Mouse (Mus musculus): ENCODE measurements at regions not wholly inside any gene's neighbourhood (a gene's known extent, or its start where the extent isn't known, plus 50 kb on each side); places are given as distances from the start of the nearest gene placed in this dataset.

DNA sequence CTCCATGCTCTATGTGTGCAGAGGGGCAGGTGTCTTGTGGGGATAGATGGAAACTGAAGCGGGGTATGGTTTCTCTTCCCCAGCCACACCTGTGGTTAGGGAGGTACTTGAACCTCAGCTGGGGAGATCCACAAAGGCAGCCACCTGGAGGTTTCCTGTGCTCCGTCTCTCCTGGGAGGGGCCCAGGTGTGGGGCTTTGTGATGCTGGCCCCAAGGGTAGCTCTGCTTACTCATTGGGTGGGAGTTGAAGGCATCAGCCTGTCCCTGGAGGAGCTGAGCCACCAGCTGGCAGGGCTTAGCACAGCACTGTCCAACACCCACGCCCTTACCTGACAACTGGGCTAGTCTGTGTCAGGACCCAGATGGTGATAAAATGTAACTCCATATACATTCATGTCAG lies 81.4 kb downstream of the Lhx2 start:
- TF ChIP-seq POLR2A (IDR thresholded peaks at IDR 0.05; ENCODE audit: borderline replicate concordance, extremely low read depth, insufficient read depth, insufficient read length, poor library complexity, severe bottlenecking) = no peak
- no peak for TF ChIP-seq CTCF (IDR thresholded peaks at IDR 0.05; ENCODE audit: borderline replicate concordance, extremely low read depth, insufficient read depth, insufficient read length)
- DNase-seq (ENCODE audit: low read depth) = no peak

DNA sequence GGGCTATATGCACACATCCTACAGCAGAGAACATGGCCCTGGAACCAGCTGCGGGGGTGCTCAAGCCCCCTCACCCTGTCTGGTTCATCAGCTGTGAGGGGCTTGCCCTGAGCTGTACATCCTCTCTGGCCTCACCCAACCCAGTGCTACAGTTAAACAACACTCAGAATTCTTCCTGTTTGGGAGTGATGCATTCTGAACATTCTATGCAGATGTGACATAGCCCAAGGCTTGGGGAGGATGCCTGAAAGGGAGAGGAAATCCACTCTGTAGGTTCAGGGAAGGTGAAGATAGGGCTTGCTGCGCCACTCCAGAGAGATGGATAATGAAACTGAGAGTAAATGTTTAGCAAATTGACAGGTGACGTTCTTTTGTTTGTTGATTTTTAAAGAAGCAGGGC lies 83.3 kb downstream of the Lhx2 start:
- TF ChIP-seq CTCF (IDR thresholded peaks at IDR 0.05; ENCODE audit: borderline replicate concordance, extremely low read depth, insufficient read depth, insufficient read length) = no peak
- no peak for TF ChIP-seq POLR2A (IDR thresholded peaks at IDR 0.05; ENCODE audit: borderline replicate concordance, extremely low read depth, insufficient read depth, insufficient read length, poor library complexity, severe bottlenecking)
- no peak for DNase-seq (ENCODE audit: low read depth)

DNA sequence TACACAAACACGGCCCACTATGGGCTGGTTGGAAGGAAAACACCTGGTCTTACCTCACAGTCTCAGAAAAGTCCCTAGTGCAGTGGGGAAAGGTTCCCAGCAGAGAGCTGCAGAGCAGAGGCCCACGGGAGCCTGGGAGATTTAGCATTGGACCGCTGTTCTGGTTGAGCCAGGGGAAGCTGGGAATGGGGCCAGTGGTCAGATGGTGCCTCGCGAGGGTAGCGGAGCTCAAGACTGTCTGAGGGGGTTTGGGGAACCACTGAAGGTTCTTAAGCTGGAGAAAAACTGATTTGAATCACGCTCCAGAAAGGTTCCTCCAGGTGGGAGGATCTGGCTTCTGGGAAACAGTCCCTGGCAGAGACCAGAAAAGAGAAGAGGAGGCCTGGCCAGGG lies 84.8 kb downstream of the Lhx2 start:
- peak; percentile 80 for DNase-seq (ENCODE audit: low read depth)
- no peak for TF ChIP-seq CTCF (IDR thresholded peaks at IDR 0.05; ENCODE audit: borderline replicate concordance, extremely low read depth, insufficient read depth, insufficient read length)

DNA sequence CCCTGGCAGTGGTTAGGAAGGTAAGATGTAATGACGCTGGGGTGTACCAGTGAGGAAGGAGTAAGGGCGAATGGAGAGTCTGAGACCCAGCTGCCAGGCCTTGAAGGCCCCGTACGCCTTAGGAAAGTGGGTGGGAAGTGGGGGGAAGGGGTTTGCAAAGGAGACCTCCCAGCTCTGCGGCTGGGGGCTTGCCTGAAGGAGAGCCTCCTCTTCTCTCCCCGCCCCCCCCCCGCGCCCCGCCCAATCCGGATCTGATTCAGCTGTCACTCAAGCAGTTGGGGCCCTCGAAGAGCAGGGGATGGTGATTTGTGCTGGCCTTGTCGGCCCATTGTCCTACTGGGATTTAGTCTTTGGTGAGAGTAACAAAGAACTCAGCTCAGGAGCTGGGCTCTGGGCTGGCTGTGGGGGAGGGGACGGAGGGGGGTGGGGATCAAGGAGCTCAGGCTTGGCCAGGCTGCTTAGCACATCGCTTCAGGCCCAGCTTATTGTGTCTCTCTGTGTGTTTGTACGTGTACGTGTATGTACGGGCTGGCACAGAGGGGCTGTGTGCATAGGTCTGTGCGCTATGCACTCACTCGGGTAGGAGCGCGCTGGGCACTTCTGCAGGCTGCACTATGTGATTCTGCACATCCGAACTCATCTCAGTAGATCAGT lies 85.3 kb downstream of the Lhx2 start:
- TF ChIP-seq POLR2A (IDR thresholded peaks at IDR 0.05; ENCODE audit: borderline replicate concordance, extremely low read depth, insufficient read depth, insufficient read length, poor library complexity, severe bottlenecking) (no peak), CTCF (IDR thresholded peaks at IDR 0.05; ENCODE audit: borderline replicate concordance, extremely low read depth, insufficient read depth, insufficient read length) (no peak)
- peak; percentile 96 for DNase-seq (ENCODE audit: low read depth)

DNA sequence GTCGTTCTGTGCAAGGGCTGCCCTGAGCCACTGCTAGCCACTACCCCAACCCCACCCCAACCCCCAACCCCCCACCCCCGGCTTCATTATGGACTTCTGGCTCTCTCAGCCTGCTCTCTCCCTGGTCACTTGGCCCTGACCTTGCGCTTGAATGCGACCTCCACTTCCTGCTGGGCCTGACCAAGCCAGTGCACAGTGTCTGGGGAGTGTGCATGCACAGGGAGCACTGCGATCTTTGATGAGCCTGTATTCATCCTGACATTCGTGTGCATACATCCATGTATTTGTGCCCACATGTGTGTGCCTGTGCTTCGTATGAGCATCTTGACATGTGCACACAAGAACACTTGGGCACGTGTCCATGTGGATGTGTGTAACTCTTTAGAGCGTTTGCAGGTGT lies 85.9 kb downstream of the Lhx2 start:
- DNase-seq (ENCODE audit: low read depth) = peak; percentile 48

DNA sequence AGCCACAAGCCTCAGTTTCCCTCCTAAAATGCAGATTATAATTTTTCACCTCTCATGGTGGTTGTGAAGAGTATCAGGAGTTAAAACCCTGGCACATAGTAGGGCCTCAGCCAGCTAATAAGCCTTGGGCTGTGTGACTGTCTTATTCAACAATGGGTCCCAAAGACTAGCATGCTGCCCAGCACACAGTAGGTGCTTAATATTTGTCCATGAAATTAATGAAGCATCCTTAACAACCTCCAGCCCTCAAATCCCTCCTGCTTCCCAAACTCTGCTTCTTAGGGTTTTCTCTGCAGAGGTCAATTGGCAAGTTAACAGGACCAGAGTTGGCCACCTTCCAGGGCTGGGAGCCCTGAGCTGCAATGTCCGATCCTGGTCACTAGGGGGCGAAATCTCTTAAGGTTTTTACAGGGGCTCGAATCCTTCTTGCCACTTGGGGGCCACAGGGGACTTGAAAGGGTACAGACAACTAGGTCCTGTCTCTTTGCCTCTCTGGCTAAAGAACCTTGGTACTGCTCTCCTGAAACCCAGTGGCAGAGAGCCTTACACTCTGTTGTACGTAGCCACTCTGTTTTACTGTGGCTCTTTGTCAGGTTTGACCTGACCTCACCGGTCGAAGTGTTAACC lies 81.6 kb upstream of the Nek6 start:
- DNase-seq (ENCODE audit: low read depth) = peak; percentile 67
- TF ChIP-seq POLR2A (IDR thresholded peaks at IDR 0.05; ENCODE audit: borderline replicate concordance, extremely low read depth, insufficient read depth, insufficient read length, poor library complexity, severe bottlenecking) (no peak), CTCF (IDR thresholded peaks at IDR 0.05; ENCODE audit: borderline replicate concordance, extremely low read depth, insufficient read depth, insufficient read length) (peak; percentile 89)

More for the DNA sequence above, 85.9 kb downstream of the Lhx2 start:
- TF ChIP-seq POLR2A (IDR thresholded peaks at IDR 0.05; ENCODE audit: borderline replicate concordance, extremely low read depth, insufficient read depth, insufficient read length, poor library complexity, severe bottlenecking) = no peak

DNA sequence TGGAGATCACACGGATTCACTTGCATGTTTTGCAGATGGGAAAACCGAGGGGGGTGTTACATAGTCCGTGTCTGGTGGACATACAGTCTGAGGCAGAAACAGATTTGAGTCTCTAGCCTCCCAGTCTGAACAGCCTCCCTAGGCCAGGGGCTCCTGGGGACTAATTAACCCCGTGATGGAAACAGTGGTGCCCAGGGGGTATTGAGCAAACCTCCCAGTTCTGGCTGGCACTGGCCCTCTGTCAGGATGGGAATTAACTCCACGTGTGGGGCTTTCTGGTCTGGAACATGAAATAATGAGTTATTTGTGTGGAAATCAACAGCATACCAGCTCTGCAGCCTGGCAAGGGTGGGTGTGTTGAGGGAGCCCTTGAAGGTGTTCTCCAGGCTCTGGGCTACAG lies 79.9 kb upstream of the Nek6 start:
- no peak for DNase-seq (ENCODE audit: low read depth)
- TF ChIP-seq POLR2A (IDR thresholded peaks at IDR 0.05; ENCODE audit: borderline replicate concordance, extremely low read depth, insufficient read depth, insufficient read length, poor library complexity, severe bottlenecking) (no peak), CTCF (IDR thresholded peaks at IDR 0.05; ENCODE audit: borderline replicate concordance, extremely low read depth, insufficient read depth, insufficient read length) (no peak)

DNA sequence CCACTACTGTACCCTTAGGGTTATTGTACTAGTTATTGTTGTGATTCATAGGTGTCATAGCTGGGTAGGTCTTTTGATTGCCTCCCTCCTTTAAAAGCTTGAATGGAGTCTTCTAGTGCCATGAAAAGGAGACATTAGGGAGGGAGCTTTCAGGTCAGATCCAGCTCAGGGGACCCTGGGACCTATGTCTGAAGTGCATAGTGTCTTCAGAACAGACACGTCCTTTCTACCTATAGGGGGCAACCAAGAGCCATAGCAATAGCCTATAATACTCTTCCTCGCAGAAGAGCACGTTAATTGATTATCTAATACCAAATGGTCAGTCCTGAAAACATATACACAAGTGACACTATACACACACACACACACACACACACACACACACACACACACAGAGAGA lies 77.7 kb upstream of the Nek6 start:
- no peak for TF ChIP-seq POLR2A (IDR thresholded peaks at IDR 0.05; ENCODE audit: borderline replicate concordance, extremely low read depth, insufficient read depth, insufficient read length, poor library complexity, severe bottlenecking)
- TF ChIP-seq CTCF (IDR thresholded peaks at IDR 0.05; ENCODE audit: borderline replicate concordance, extremely low read depth, insufficient read depth, insufficient read length) = peak; percentile 49; the same call in 1 of the 2 replicates
- DNase-seq (ENCODE audit: low read depth) = peak; percentile 59

DNA sequence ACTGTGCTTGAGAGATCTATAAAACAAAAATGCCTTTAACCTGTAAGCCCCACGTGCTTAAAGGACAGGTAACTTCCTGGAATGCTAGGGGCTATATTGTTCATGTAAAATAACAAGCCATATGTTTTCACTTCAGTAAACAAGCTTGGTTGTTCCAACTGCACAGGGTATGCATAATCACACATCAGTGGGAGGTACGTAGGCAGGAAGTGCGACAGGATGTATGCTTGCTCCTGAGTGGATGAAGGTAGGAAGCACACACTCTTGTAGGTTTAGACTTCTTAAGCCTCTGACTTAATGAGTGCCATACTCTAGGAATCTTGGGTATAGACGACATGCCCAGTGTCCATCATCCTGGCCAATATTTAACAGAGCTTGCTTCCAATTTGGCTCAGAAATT lies 74.7 kb upstream of the Nek6 start:
- TF ChIP-seq CTCF (IDR thresholded peaks at IDR 0.05; ENCODE audit: borderline replicate concordance, extremely low read depth, insufficient read depth, insufficient read length) (no peak), POLR2A (IDR thresholded peaks at IDR 0.05; ENCODE audit: borderline replicate concordance, extremely low read depth, insufficient read depth, insufficient read length, poor library complexity, severe bottlenecking) (no peak)
- DNase-seq (ENCODE audit: low read depth) = no peak

DNA sequence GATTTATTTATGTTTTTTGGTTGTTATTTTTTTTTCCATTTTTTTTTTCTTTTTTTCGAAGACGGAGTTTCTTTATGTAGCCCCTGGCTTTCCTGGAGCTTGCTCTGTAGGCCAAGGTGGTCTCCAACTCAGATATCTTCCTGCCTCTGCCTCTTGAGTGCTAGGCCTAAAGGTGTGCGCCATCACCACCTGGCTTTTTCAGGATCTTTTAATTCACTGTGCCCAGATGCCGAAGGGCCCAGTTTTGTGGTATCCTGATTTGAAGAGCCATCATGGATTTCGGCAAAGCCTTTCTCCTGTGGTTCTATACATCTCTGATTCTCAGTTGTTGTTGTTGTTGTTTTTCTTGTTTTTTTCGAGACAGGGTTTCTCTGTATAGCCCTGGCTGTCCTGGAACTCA lies 72.3 kb upstream of the Nek6 start:
- TF ChIP-seq CTCF (IDR thresholded peaks at IDR 0.05; ENCODE audit: borderline replicate concordance, extremely low read depth, insufficient read depth, insufficient read length) = no peak
- TF ChIP-seq POLR2A (IDR thresholded peaks at IDR 0.05; ENCODE audit: borderline replicate concordance, extremely low read depth, insufficient read depth, insufficient read length, poor library complexity, severe bottlenecking) = no peak
- DNase-seq (ENCODE audit: low read depth) = no peak

DNA sequence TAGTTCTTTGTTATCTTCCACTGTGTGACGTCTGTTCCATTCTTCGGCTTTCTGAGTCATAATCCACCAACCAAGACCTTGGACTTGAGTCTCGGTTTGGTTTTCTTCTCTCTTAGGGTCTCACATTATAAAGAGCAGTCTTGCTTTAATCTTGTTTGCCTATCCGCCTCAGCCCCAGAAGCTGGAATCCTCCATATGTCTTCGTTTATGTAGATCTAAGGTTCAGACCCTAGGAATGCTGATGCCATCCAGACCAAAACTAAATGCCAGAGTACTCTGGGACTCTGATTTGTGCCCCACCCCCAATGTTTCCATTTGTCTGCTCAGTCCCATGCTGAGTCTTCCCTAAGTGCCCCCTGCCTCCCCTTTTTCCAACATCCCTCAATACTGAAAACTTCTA lies 71.5 kb upstream of the Nek6 start:
- TF ChIP-seq CTCF (IDR thresholded peaks at IDR 0.05; ENCODE audit: borderline replicate concordance, extremely low read depth, insufficient read depth, insufficient read length) (no peak), POLR2A (IDR thresholded peaks at IDR 0.05; ENCODE audit: borderline replicate concordance, extremely low read depth, insufficient read depth, insufficient read length, poor library complexity, severe bottlenecking) (no peak)
- DNase-seq (ENCODE audit: low read depth) = no peak

DNA sequence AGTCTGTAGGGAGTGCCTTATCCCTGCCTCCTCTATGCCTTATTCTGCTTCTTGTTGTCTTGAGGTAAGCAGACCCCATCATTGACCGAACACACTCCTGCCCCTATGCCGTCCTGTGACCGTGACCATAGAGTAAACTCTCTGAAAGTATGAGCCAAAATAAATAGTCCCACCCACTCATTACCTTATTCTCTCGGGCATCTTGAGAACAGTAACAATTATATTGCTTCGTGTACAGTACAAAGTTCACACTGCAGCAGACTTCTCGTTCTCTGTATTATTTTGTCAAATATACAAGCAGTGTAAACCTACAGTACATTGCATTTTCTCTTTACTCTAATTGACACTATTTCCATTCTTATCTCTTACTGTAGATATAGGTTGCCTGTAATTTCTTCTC lies 62.4 kb upstream of the Nek6 start:
- TF ChIP-seq CTCF (IDR thresholded peaks at IDR 0.05; ENCODE audit: borderline replicate concordance, extremely low read depth, insufficient read depth, insufficient read length) (no peak), POLR2A (IDR thresholded peaks at IDR 0.05; ENCODE audit: borderline replicate concordance, extremely low read depth, insufficient read depth, insufficient read length, poor library complexity, severe bottlenecking) (no peak)
- no peak for DNase-seq (ENCODE audit: low read depth)
